Mouse (Mus musculus): ENCODE results near the gene Ola1. TPM values are rescaled to one million over a fixed set of nuclear protein-coding genes. Genes with fewer than 3 reads are reported as not detected.

Gene Ola1
- total and polyA plus RNA-seq, 3 experiments = 47.1 to 180 (median 124) TPM

GRCm38 (mm10) chr2:73049001-73049684, 169.6 kb downstream of the Ola1 start:
- H3K27me3 ChIP-seq (ENCODE audit: insufficient read depth, low read length) = peaks cover 39% of the 10 kb centered on the region
- DNase-seq (ENCODE audit: low spot score) = no peak
- H3K4me3 ChIP-seq (ENCODE audit: low read depth, low read length) = no peak overlapping the region
- no peaks in the 10 kb centered on the region for H3K36me3 ChIP-seq (replicated peaks)
- no peak for TF ChIP-seq GATA2 (IDR thresholded peaks at IDR 0.05; ENCODE audit: borderline replicate concordance, low read depth, low read length)
- no peak for TF ChIP-seq TAL1 (conservative IDR thresholded peaks at IDR 0.05; ENCODE audit: low read depth, low read length)
- no peak for TF ChIP-seq CTCF (IDR thresholded peaks at IDR 0.05; ENCODE audit: low read depth, low read length)
- H3K4me1 ChIP-seq (ENCODE audit: insufficient read depth, low read depth, low read length) = peaks cover 11% of the 10 kb centered on the region
- ATAC-seq (ENCODE audit: extremely low read depth, insufficient number of reproducible peaks, low FRiP score, poor library complexity, severe bottlenecking) = no peak
- H3K9me3 ChIP-seq (replicated peaks) = peaks cover 6% of the 10 kb centered on the region

GRCm38 (mm10) chr2:73047061-73047741, 171.5 kb downstream of the Ola1 start:
- Histone ChIP-seq H3K36me3 (replicated peaks) (no peaks in the 10 kb centered on the region), H3K27me3 (ENCODE audit: insufficient read depth, low read length) (peaks cover 38% of the 10 kb centered on the region), H3K9me3 (replicated peaks) (no peaks in the 10 kb centered on the region), H3K4me1 (ENCODE audit: insufficient read depth, low read depth, low read length) (peaks cover 5% of the 10 kb centered on the region; the same call in 1 of the 2 replicates), H3K4me3 (ENCODE audit: low read depth, low read length) (no peak overlapping the region)
- no peak for DNase-seq (ENCODE audit: low spot score)
- ATAC-seq (ENCODE audit: extremely low read depth, insufficient number of reproducible peaks, low FRiP score, poor library complexity, severe bottlenecking) = no peak
- TF ChIP-seq POLR2AphosphoS5 (IDR thresholded peaks at IDR 0.05; ENCODE audit: insufficient replicate concordance, low read depth, low read length) (no peak), CTCF (IDR thresholded peaks at IDR 0.05; ENCODE audit: low read depth, low read length) (no peak), GATA2 (IDR thresholded peaks at IDR 0.05; ENCODE audit: borderline replicate concordance, low read depth, low read length) (no peak), TAL1 (conservative IDR thresholded peaks at IDR 0.05; ENCODE audit: low read depth, low read length) (no peak), GATA1 (IDR thresholded peaks at IDR 0.05; ENCODE audit: borderline replicate concordance, low read length) (no peak)

- no peaks in the 10 kb centered on the region for H3K36me3 ChIP-seq (replicated peaks)
- no peaks in the 10 kb centered on the region for H3K9me3 ChIP-seq (replicated peaks)
- peaks cover 5% of the 10 kb centered on the region; the same call in 1 of the 2 replicates for H3K4me1 ChIP-seq (ENCODE audit: insufficient read depth, low read depth, low read length)
- no peak for ATAC-seq (ENCODE audit: extremely low read depth, insufficient number of reproducible peaks, low FRiP score, poor library complexity, severe bottlenecking)
- H3K27me3 ChIP-seq (ENCODE audit: insufficient read depth, low read length) = peaks cover 38% of the 10 kb centered on the region
- DNase-seq (ENCODE audit: low spot score) = no peak
- TF ChIP-seq TAL1 (conservative IDR thresholded peaks at IDR 0.05; ENCODE audit: low read depth, low read length) (no peak), CTCF (IDR thresholded peaks at IDR 0.05; ENCODE audit: low read depth, low read length) (no peak), GATA1 (IDR thresholded peaks at IDR 0.05; ENCODE audit: borderline replicate concordance, low read length) (no peak), POLR2AphosphoS5 (IDR thresholded peaks at IDR 0.05; ENCODE audit: insufficient replicate concordance, low read depth, low read length) (no peak), GATA2 (IDR thresholded peaks at IDR 0.05; ENCODE audit: borderline replicate concordance, low read depth, low read length) (no peak)
- no peak overlapping the region for H3K4me3 ChIP-seq (ENCODE audit: low read depth, low read length)
Observed at GRCm38 (mm10) chr2:73046576-73046975, 172.1 kb downstream of the Ola1 start.

DNA sequence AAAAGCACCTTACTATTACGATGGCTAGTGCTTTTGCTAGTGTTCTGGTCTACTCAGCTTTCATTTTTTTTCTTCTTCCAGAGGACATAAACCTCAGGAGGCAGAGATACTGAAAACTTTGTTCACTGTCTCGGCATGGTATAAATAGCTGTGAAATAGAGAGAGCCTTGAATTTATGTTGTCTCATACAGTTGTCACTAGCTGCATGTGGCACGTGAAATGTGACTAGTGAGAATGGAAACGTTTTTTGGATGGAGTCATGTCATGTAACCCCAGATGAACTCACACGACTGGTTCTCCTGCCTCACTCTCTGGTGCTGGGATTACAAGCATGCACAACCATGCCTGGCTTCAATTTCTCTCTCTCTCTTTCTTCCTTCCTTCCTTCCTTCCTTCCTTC, 173.2 kb downstream of the Ola1 start:
- Histone ChIP-seq H3K27me3 (ENCODE audit: insufficient read depth, low read length) (peaks cover 38% of the 10 kb centered on the region), H3K9me3 (replicated peaks) (no peaks in the 10 kb centered on the region), H3K4me3 (ENCODE audit: low read depth, low read length) (no peak overlapping the region), H3K4me1 (ENCODE audit: insufficient read depth, low read depth, low read length) (peaks cover 5% of the 10 kb centered on the region; the same call in 1 of the 2 replicates), H3K36me3 (replicated peaks) (no peaks in the 10 kb centered on the region)
- ATAC-seq (ENCODE audit: extremely low read depth, insufficient number of reproducible peaks, low FRiP score, poor library complexity, severe bottlenecking) (no peak), DNase-seq (ENCODE audit: low spot score) (no peak)
- no peak for TF ChIP-seq CTCF (IDR thresholded peaks at IDR 0.05; ENCODE audit: low read depth, low read length)
- TF ChIP-seq POLR2AphosphoS5 (IDR thresholded peaks at IDR 0.05; ENCODE audit: insufficient replicate concordance, low read depth, low read length) = no peak
- no peak for TF ChIP-seq GATA2 (IDR thresholded peaks at IDR 0.05; ENCODE audit: borderline replicate concordance, low read depth, low read length)
- no peak for TF ChIP-seq TAL1 (conservative IDR thresholded peaks at IDR 0.05; ENCODE audit: low read depth, low read length)
- TF ChIP-seq GATA1 (IDR thresholded peaks at IDR 0.05; ENCODE audit: borderline replicate concordance, low read length) = no peak

Other genes with a start within 250 kb of the Ola1 start
- 130 and 136 TPM in 2 replicates for gene Sp3, start 238.5 kb downstream of the Ola1 start, total RNA-seq (2014; fragmentation: Nextera tagmentation)
- 129 and 143 TPM in 2 replicates for gene Sp3, start 238.5 kb downstream of the Ola1 start, total RNA-seq (2017)
- gene Sp3, start 238.5 kb downstream of the Ola1 start, polyA plus RNA-seq (2012) = 10.9 and 13.4 TPM in 2 replicates
- not detected in 2 replicates for gene Gm11084, start 232.2 kb downstream of the Ola1 start, total RNA-seq (2014; fragmentation: Nextera tagmentation)
- not detected in 2 replicates for gene Gm11084, start 232.2 kb downstream of the Ola1 start, total RNA-seq (2017)
- not detected in 2 replicates for gene Gm11084, start 232.2 kb downstream of the Ola1 start, polyA plus RNA-seq (2012)
- gene Sp9, start 53.0 kb upstream of the Ola1 start, total RNA-seq (2014; fragmentation: Nextera tagmentation) = 0.23 TPM in 1 of 2 replicates, not detected in the other
- gene Sp9, start 53.0 kb upstream of the Ola1 start, total RNA-seq (2017) = 0.27 and 0.35 TPM in 2 replicates
- gene Sp9, start 53.0 kb upstream of the Ola1 start, polyA plus RNA-seq (2012) = 0.43 and 0.65 TPM in 2 replicates
- 53.1 and 58.5 TPM in 2 replicates for gene Scrn3, start 93.7 kb upstream of the Ola1 start, total RNA-seq (2014; fragmentation: Nextera tagmentation)
- gene Scrn3, start 93.7 kb upstream of the Ola1 start, total RNA-seq (2017) = 29.4 and 42.1 TPM in 2 replicates
- 2.3 and 2.8 TPM in 2 replicates for gene Scrn3, start 93.7 kb upstream of the Ola1 start, polyA plus RNA-seq (2012)
- 24.4 and 27.2 TPM in 2 replicates for gene Cir1, start 93.8 kb upstream of the Ola1 start, total RNA-seq (2014; fragmentation: Nextera tagmentation)
- gene Cir1, start 93.8 kb upstream of the Ola1 start, total RNA-seq (2017) = 15.7 and 21.7 TPM in 2 replicates
- gene Cir1, start 93.8 kb upstream of the Ola1 start, polyA plus RNA-seq (2012) = 11.9 and 12.8 TPM in 2 replicates
- 5.7 and 6.0 TPM in 2 replicates for gene Gpr155, start 167.6 kb upstream of the Ola1 start, total RNA-seq (2014; fragmentation: Nextera tagmentation)
- gene Gpr155, start 167.6 kb upstream of the Ola1 start, total RNA-seq (2017) = 3.7 and 5.3 TPM in 2 replicates
- 0.48 and 0.67 TPM in 2 replicates for gene Gpr155, start 167.6 kb upstream of the Ola1 start, polyA plus RNA-seq (2012)